Mouse (Mus musculus): ENCODE measurements at regions not wholly inside any gene's neighbourhood (a gene's known extent, or its start where the extent isn't known, plus 50 kb on each side); places are given as distances from the start of the nearest gene placed in this dataset.
"Not testable (repeated sequence)": the region's sequence is repeated elsewhere in the genome, so short reads cannot be mapped to it uniquely, and the experiment has no call there.

GRCm38 (mm10) chr15:8856419-8857084, 111.2 kb upstream of the Ranbp3l start:
- no peak overlapping the region for H3K27ac ChIP-seq
- no peak for DNase-seq (ENCODE audit: low spot score in 2 of 2)
- H3K4me3 ChIP-seq: no peak overlapping the region
- TF ChIP-seq CTCF (conservative IDR thresholded peaks at IDR 0.05): no peak

DNA sequence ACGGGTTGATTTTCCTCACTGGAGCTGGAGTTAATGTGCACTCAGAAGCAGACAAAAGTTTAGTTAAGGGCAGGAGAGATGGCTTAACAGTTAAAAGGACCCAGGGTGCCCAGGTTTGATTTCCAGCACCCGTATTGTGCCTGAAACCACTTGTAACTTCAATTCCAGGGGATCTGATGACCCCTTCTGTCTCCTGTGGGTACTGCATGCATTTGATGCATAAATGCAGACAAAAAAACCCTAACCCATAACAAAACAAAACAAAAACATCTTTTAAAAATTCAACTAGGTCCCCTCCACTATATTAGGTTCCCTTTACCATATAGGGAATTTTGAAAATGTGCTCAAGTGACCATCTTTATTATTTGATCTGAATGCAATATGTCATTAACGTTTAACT, 112.2 kb upstream of the Ranbp3l start:
- TF ChIP-seq CTCF (conservative IDR thresholded peaks at IDR 0.05): peak; percentile 51
- no peak overlapping the region for H3K27ac ChIP-seq
- no peak overlapping the region for H3K4me3 ChIP-seq
- DNase-seq (ENCODE audit: low spot score in 2 of 2): no peak

DNA sequence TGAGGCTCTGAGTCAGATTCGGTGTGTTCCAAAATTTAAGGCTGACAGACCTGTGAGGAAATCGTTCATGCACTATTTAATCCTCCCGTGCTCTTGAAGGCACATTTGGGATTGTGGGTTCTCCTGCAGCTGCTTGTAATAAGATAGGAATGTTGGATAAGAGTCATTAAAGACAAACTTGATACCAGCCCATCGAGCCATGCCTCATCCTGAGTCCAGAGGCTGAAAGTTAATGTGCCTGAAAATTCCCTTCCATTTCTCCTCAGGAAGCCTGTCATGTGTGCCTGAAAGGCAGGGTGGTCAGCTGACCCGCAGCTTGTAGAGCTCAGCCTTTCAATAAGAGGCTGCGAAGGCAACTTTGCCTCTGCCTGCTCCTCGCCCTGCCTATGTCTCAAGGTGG, 113.4 kb upstream of the Ranbp3l start:
- Histone ChIP-seq H3K27ac (no peak overlapping the region), H3K4me3 (no peak overlapping the region)
- TF ChIP-seq CTCF (conservative IDR thresholded peaks at IDR 0.05): no peak
- DNase-seq (ENCODE audit: low spot score in 2 of 2): no peak

- Histone ChIP-seq H3K4me3 (no peak overlapping the region), H3K27ac (no peak overlapping the region)
- TF ChIP-seq CTCF (conservative IDR thresholded peaks at IDR 0.05): no peak
- DNase-seq (ENCODE audit: low spot score in 2 of 2): no peak
Measured at GRCm38 (mm10) chr15:8850996-8851395, 116.8 kb upstream of the Ranbp3l start.

DNA sequence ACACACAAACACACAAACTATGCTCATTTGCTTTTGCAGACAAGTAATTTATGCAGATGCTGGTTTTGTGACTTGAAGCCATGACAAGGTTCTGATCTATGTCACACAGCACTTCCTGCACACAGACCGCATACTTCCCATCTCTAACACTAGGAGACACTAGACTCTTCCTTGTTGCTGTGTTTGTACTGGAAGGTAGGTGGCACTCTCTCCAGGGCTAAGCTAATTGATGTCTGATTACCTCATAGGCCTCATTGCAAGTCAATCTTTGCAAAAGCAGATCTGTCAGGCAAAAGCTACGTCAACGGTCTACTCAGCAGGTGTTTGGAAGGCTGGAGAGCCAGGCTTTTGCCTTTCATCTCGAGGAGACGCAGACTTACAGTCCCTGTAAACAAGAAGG, 118.3 kb upstream of the Ranbp3l start:
- DNase-seq (ENCODE audit: low spot score in 2 of 2): no peak
- no peak overlapping the region for H3K27ac ChIP-seq
- TF ChIP-seq CTCF (conservative IDR thresholded peaks at IDR 0.05): peak; percentile 76
- H3K4me3 ChIP-seq: no peak overlapping the region

DNA sequence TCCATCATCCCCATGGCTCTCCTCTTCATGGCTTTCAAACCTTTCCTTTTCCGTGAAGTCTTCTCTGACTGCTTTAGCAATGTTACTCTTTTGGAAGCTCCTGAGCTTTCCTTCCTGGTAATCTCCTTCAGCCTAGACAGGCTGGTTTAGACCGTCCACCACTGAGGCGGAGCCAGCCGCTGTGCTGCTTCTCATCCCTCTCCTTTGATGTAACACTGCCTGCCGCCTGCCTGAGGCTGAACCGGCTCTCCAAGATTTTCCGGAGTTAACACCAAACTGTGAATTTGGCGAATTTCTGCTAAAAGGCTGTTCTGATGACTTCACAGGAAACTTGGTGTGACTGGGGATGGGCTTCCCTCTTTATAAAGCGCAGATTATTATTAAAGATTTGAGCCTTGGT, 125.6 kb upstream of the Ranbp3l start:
- TF ChIP-seq CTCF (conservative IDR thresholded peaks at IDR 0.05): no peak
- no peak for DNase-seq (ENCODE audit: low spot score in 2 of 2)
- no peak overlapping the region for H3K27ac ChIP-seq
- H3K4me3 ChIP-seq: no peak overlapping the region

- TF ChIP-seq CTCF (conservative IDR thresholded peaks at IDR 0.05): no peak
- DNase-seq (ENCODE audit: low spot score in 2 of 2): no peak
- H3K4me3 ChIP-seq: no peak overlapping the region
- no peak overlapping the region for H3K27ac ChIP-seq
Measured at GRCm38 (mm10) chr15:8839462-8839861, 128.3 kb upstream of the Ranbp3l start.

GRCm38 (mm10) chr15:8834151-8834550, 123.6 kb upstream of the Slc1a3 start:
- DNase-seq (ENCODE audit: low spot score in 2 of 2): no peak
- H3K27ac ChIP-seq: no peak overlapping the region
- no peak for TF ChIP-seq CTCF (conservative IDR thresholded peaks at IDR 0.05)
- no peak overlapping the region for H3K4me3 ChIP-seq

- no peak overlapping the region for H3K27ac ChIP-seq
- H3K4me3 ChIP-seq: no peak overlapping the region
- DNase-seq (ENCODE audit: low spot score in 2 of 2): no peak
- no peak for TF ChIP-seq CTCF (conservative IDR thresholded peaks at IDR 0.05)
Measured at GRCm38 (mm10) chr15:8832970-8833369, 122.4 kb upstream of the Slc1a3 start.

DNA sequence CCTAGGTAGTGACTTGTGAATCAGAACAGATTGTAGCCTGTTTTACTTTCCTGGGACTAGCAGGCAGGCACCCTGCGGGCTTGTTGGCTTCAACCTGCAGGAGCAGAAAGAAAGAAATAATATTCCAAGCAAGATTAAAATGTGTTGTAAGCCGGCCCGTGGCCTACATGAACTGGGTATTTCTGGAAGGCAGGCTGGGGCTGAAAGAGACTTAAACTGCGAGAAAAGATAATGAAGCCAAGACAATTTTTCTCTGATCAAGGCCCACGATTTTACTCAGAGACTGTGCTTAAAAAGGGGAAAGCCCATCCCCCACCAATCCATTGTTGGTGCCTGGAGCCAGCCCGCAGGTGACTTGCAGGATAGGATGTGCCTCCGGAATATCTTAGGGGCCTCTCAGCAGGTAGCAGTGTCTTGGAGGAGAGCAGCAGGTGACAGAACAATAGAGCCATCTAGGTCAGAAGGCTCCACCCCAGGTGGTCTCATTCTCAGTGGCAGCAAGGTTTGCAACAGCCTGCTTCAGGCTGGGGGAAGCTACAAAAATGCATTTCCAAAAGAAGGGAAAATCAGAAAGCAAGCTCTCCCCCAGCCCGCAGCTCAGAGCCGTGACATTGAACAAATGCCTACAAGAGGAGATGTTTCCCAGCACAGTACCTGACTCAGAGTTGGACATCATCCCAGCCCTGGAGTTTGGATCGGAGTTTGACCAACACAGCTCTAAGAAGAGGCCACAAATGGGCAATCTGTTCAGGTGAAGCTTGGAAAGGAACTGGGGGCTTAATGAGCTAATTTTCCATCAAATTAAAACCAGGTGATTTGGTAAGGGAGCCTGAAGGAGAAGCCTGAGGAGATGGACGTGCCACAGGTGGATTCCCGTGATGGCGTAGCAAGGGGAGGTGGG, 121.4 kb upstream of the Slc1a3 start:
- no peak overlapping the region for H3K4me3 ChIP-seq
- no peak for TF ChIP-seq CTCF (conservative IDR thresholded peaks at IDR 0.05)
- no peak for DNase-seq (ENCODE audit: low spot score in 2 of 2)
- H3K27ac ChIP-seq: peak overlapping the region; percentile 37; the same call in 1 of the 2 replicates

DNA sequence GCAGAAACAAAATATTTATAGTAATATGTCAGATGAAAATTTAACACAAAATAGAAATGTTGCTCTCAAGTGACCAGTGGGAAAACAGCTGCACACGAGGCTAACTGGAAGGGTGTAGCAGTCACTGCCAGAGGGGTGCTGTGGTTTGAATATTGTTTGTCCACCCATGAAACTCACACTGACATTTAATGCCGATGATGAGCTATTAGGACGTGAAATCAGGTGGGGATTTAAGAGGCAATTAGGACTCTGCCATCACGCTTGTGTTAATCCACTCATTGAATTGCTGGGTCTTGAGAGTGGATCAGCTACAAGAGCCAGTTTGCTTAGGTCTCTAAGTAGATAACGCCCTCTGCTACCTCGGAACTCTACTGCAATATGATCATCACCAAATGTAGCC, 114.3 kb upstream of the Slc1a3 start:
- no peak overlapping the region for H3K4me3 ChIP-seq
- DNase-seq (ENCODE audit: low spot score in 2 of 2): no peak
- no peak overlapping the region for H3K27ac ChIP-seq
- TF ChIP-seq CTCF (conservative IDR thresholded peaks at IDR 0.05): no peak

GRCm38 (mm10) chr15:8822795-8823194, 112.2 kb upstream of the Slc1a3 start:
- H3K4me3 ChIP-seq; DNase-seq (ENCODE audit: low spot score in 2 of 2); H3K27ac ChIP-seq: not testable (repeated sequence)

DNA sequence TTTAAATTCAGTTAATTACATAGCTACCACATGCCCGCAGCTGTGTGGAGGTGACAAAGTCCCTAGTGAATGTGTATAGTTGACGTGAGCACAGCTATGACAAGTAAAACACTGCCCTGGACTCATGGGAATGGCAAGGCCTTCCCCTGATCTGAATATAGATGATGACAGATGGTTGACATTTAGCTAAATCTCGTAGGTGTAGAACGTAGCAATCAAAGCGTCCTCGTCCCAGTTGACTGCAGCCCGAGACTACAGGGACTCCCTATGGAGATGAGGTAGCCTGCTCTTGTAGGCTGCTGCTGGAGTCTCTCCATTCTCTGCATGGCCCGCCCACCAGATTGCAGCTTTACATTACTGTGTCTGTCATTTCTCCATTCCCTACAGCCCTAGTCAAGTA, 107.0 kb upstream of the Slc1a3 start:
- Histone ChIP-seq H3K4me3 (no peak overlapping the region), H3K27ac (peak overlapping the region; percentile 88; the same call in 1 of the 2 replicates)
- DNase-seq (ENCODE audit: low spot score in 2 of 2): no peak
- no peak for TF ChIP-seq CTCF (conservative IDR thresholded peaks at IDR 0.05)

Data from layer of hippocampus, adult 2 months (tissue).